Mouse (Mus musculus): ENCODE data around the gene Atf5.

Gene Atf5

DNA sequence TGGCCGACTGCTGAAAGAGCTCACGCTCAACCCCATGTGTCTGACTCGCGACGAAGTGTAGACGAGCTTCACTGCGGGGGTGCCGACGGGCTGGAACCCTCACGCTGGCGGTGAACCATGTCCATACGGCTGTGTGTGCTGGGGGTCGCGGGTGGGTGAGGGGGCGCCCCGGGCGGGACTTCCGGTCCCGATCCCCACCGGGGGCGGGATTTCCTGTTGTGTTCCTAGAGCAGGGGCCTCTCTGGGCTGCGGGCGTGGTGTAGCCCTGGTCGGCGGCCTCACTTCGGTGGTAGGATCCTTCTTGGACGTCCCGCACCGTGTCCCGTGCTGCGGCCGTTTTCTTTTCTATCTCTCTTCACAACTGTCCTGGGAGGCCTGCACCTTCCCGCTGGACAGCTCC, 33.7 kb upstream of the Atf5 start:
- no peak for DNase-seq (ENCODE audit: low read depth, low spot score)

GRCm38 (mm10) chr7:44849416-44850111, 33.1 kb upstream of the Atf5 start:
- DNase-seq (ENCODE audit: low read depth, low spot score), result peak; percentile 95

DNA sequence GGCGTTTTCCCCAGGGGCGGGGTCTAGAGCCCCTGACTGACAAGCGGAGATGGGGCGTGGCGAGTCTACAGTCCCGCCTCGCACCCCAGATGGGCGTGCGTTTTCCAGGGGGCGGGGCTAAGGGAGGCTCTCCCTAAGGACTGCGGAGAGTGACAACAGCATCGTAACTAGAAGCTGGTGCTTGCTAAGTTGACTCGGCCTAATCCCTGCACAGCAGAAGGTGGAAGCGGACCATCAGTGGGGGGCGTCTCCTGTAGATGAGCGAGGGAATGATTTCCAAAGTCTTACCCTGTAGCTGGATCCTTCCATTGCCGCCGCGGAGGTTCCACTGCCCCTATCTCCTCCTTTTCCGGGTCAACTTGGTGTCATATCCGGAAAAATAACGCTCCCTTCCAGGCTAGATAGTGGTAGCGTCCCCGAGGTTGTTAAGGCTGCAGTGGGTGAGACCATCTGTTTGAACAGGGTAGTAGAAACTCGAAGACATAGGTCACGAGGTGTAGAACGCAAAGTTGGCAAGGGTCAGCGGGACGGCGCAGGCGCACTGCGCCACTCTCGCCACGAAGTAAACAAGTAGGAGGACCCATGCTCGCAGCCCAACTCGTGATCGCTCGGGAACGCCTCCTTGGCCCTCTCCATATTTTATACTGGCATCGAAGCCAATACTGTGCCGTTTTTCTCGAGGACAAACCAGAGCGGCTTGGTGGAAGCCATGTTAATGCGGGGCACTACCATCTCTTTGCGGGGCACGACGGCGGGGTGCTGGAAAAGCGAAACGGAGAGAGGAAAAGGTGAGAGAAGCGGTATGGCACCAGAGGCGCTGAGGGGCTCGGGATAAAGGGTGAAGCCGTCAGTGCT, 32.3 kb upstream of the Atf5 start, which contains the start of the genes Akt1s1 and Tbc1d17:
Gene Akt1s1 (plus strand): TSS at position 431 of the 855 bp plus-strand sequence.
Gene Tbc1d17 (minus strand): TSS at position 519 of the 855 bp plus-strand sequence.
- DNase-seq (ENCODE audit: low read depth, low spot score), result peak; percentile 100

DNA sequence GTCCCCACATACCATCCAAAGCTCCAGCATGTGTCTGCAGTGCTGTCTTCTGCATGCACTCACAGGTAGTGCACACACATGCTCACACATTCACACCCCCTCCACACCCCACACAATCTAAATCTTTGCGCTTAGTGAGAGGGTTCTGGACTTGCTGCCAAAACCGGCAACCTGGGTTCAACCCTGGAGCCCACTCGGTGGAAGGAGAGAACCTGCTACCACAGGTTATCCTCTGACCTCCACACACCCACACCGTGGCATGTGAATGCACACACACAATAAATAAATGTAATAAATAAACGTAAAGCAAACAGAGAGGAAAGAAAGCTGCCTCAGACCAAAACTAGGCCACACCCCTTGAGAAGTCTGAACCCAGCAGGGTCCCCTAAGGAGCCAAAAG, 31.3 kb upstream of the Atf5 start:
- no peak for DNase-seq (ENCODE audit: low read depth, low spot score)

DNA sequence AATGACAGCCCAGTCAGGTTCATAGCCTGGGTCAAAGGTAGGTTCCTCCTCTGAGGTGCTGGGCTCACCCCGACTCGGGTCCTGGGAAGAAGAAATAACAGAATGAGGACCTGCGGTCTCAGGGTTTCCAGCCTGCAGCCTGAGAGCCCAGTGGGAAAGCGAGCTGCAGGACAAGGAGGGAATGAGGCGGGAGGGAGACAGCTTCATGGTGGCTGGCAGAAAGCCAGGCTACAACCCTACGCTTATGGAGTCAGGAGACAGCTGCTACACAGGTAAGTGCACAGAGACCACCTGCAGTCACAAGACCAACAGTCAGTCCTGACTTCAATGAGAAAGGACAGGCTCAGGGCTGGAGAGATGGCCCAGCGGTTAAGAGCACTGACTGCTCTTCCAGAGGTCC, 30.3 kb upstream of the Atf5 start:
- no peak for DNase-seq (ENCODE audit: low read depth, low spot score)

GRCm38 (mm10) chr7:44845006-44845405, 28.5 kb upstream of the Atf5 start:
- no peak for DNase-seq (ENCODE audit: low read depth, low spot score)

GRCm38 (mm10) chr7:44841825-44842463, 25.5 kb upstream of the Atf5 start:
- DNase-seq (ENCODE audit: low read depth, low spot score), result no peak

DNA sequence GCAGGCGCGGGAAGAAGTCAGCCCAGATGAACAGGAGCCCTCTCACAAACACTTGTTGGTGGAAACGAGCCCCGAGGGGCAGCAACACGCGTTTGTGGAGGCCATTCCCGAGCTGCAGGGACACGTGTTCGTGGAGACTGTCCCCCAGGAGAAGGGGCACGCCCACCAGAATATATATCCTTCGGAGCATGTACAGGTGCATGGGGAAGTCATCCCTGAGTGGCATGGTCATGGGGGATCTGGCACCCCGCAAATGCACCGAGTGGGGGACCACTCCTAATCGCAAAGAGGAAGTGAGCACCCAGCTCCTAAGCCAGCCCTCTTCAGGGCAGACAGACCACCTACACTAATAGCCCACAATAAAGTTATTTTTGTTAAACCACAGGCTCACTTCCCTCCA, 24.0 kb upstream of the Atf5 start:
- DNase-seq (ENCODE audit: low read depth, low spot score), result no peak

DNA sequence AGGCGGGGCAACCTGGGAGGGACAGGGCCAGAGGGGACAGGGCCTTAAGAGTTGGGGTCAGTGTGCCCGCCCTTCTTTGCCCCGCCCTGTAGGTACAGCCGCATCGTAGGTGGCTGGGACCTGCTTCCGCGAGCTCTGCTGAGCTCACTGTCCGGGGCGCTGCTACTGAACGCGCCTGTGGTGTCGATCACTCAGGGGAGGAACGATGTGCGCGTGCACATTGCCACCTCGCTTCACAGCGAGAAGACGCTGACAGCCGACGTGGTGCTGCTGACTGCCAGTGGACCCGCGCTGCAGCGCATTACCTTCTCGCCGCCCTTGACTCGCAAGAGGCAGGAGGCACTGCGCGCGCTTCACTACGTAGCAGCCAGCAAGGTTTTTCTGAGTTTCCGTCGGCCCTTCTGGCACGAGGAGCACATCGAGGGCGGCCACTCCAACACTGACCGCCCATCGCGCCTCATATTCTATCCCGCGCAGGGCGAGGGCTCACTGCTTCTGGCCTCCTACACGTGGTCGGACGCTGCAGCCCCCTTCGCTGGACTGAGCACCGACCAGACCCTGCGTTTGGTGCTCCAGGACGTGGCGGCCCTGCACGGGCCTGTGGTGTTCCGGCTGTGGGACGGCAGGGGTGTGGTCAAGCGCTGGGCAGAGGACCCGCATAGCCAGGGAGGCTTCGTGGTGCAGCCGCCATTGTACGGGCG, 23.2 kb upstream of the Atf5 start:
- DNase-seq (ENCODE audit: low read depth, low spot score), result no peak

- no peak for DNase-seq (ENCODE audit: low read depth, low spot score)
Observed at GRCm38 (mm10) chr7:44839171-44839490, 22.7 kb upstream of the Atf5 start.

DNA sequence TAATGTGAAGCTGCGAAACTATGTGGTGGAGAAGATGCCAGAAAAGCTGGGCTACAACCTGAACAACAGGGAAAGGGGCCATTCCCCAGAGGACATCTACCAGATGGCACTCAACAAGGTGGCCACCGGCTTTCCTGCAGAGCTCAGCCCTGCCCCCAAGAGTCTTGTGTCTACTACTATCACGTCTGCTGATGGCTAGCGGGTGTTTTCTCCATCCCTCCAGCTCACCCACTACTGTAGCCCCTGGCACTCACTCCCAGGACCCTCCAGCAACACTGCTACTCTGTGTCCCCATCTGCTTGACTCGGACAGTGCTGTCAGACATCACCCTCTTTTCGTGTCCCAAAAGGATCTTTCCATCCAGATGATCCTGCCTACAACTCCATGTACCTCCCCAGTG, 21.6 kb upstream of the Atf5 start:
- no peak for DNase-seq (ENCODE audit: low read depth, low spot score)

GRCm38 (mm10) chr7:44836423-44837053, 20.1 kb upstream of the Atf5 start:
- DNase-seq (ENCODE audit: low read depth, low spot score), result peak; percentile 82

DNA sequence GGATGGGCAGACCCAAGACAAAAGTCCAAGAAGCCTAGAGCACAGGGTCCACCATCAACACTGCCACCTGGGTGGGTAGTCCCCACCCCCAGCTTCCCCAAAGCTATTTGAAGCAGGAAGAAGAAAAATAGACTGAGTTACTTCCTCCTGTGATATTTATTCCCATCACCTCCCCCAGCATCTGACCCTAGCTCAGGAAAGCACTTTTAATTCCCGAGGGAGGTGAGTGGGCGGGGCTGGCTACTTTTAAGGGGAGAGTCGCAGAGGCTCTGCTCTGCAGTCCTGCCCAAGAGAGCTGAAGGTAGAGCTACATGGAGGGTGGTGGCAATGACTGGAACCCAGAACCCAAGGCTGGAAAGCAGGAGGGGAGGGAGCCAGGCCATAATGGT, 19.6 kb upstream of the Atf5 start:
- DNase-seq (ENCODE audit: low read depth, low spot score), result no peak

DNA sequence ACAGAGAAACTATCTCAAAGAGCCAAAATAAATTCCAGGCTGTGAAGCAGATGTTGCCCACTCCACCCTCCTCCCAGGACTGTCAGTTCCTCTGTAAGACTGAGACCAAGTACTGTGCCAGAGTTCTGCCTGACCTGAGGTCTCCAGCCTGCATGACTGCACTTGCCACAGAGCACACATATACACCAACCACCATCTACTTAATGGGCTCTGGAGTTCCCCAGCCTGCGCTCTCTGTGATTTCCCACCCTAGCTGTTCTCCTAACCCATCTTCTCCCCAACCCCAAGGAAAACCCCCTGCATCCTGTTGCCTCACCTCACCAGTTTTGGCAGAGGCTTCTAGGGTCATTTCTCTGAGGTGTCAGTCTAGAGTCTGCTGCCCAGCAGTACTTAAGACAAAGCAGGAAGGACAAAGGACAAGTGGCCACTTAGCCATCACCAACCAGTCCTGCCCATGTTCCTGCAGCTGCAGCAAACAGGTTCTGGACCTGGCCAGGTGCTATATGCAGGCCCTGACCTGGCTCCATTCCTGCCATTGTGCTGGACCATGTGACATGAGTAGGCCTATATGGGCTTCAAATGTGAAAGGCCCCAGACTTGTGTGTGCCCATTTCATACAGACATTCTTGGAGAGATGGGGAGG, 19.0 kb upstream of the Atf5 start:
- DNase-seq (ENCODE audit: low read depth, low spot score), result no peak

- DNase-seq (ENCODE audit: low read depth, low spot score), result no peak
Observed at GRCm38 (mm10) chr7:44832763-44833162, 16.3 kb upstream of the Atf5 start.

GRCm38 (mm10) chr7:44828706-44829105, 12.2 kb upstream of the Atf5 start:
- DNase-seq (ENCODE audit: low read depth, low spot score), result no peak

DNA sequence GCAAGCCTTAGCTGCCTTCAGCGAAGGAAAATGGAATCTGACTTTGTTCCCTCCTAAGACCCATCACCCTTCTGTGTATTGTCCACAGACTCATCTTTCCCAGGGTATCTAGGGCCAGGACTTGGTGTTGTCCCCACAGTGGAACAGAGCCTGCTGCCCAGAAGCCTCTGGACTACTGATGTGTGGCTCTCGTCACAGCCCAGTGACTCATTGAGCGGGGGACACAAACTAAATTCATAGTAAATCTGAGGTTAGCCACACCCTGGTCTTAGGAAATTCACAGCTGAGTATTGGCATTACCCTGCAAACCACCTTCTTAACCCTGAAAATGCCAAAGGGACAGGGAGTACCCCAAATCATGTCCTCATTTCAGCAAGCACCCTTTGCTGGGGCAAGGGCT, 10.3 kb upstream of the Atf5 start:
- DNase-seq (ENCODE audit: low read depth, low spot score), result no peak

- peak; percentile 70 for DNase-seq (ENCODE audit: low read depth, low spot score)
Observed at GRCm38 (mm10) chr7:44824872-44825271, 8.4 kb upstream of the Atf5 start.

DNA sequence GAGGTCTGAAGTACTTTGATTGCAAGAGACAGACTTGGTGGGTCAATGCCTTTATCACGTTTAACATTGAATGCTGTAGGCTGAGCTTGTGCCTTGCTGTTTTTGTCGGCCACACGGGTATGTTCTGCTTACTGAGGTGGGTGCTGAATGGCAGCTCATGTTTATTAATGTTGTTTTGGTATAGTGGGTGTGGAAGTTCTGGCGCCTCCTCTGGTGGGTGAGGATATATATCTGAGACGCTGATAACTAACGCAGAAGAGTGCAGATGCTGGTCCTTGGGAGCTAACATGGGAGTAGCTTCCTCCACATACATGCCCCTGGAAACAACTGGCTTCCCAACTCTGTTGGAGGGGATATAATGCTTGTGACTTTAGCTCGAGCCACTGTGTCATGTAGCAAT, 7.0 kb upstream of the Atf5 start:
- no peak for DNase-seq (ENCODE audit: low read depth, low spot score)

GRCm38 (mm10) chr7:44821666-44822448, 5.4 kb upstream of the Atf5 start:
- peak; percentile 7 for DNase-seq (ENCODE audit: low read depth, low spot score)
